Mouse (Mus musculus): ENCODE results near the gene Ctnnd2. TPM values are rescaled to one million over a fixed set of nuclear protein-coding genes. Genes with fewer than 3 reads are reported as not detected.

Ctnnd2 gene
- polyA plus RNA-seq, 1 experiment from 2014 or later, result 61.2 TPM

- no peaks in the 10 kb centered on the region for H3K4me1 ChIP-seq (ENCODE audit: control insufficient read depth, insufficient read depth, low read length)
- WGBS, result 83% methylated on average over 4 of the region's 4 CpGs
- H3K4me3 ChIP-seq (replicated peaks; ENCODE audit: low read depth, low read length), result no peak overlapping the region
- ATAC-seq (ENCODE audit: low FRiP score, low TSS enrichment) (no peak), DNase-seq (no peak)
- H3K36me3 ChIP-seq (ENCODE audit: control insufficient read depth, insufficient read depth, low read length), result no peaks in the 10 kb centered on the region
- H3K4me2 ChIP-seq (ENCODE audit: low read length), result no peak overlapping the region
- no peaks in the 10 kb centered on the region for H3K9me3 ChIP-seq (ENCODE audit: control insufficient read depth, low read length)
- no peaks in the 10 kb centered on the region for H3K27me3 ChIP-seq (ENCODE audit: control insufficient read depth, insufficient read depth, low read length)
- H3K27ac ChIP-seq (replicated peaks; ENCODE audit: low read depth, low read length), result no peak overlapping the region
- H3K9ac ChIP-seq (replicated peaks; ENCODE audit: low read length), result no peak overlapping the region
These were observed 104.3 kb downstream of the Ctnnd2 start for GRCm38 (mm10) chr15:30276691-30277090.

- H3K36me3 ChIP-seq (ENCODE audit: control insufficient read depth, insufficient read depth, low read length), result no peaks in the 10 kb centered on the region
- H3K27ac ChIP-seq (replicated peaks; ENCODE audit: low read depth, low read length), result no peak overlapping the region
- DNase-seq (no peak), ATAC-seq (ENCODE audit: low FRiP score, low TSS enrichment) (no peak)
- H3K27me3 ChIP-seq (ENCODE audit: control insufficient read depth, insufficient read depth, low read length), result no peaks in the 10 kb centered on the region
- no peak overlapping the region for H3K4me3 ChIP-seq (replicated peaks; ENCODE audit: low read depth, low read length)
- WGBS, result 59% methylated on average over 4 of the region's 4 CpGs
- H3K4me1 ChIP-seq (ENCODE audit: control insufficient read depth, insufficient read depth, low read length), result no peaks in the 10 kb centered on the region
- H3K4me2 ChIP-seq (ENCODE audit: low read length), result no peak overlapping the region
- H3K9me3 ChIP-seq (ENCODE audit: control insufficient read depth, low read length), result no peaks in the 10 kb centered on the region
- no peak overlapping the region for H3K9ac ChIP-seq (replicated peaks; ENCODE audit: low read length)
These were observed 106.2 kb downstream of the Ctnnd2 start for GRCm38 (mm10) chr15:30278610-30279009.

GRCm38 (mm10) chr15:30285572-30286244, 113.3 kb downstream of the Ctnnd2 start:
- ATAC-seq (ENCODE audit: low FRiP score, low TSS enrichment) (no peak), DNase-seq (no peak)
- H3K27ac ChIP-seq (replicated peaks; ENCODE audit: low read depth, low read length), result no peak overlapping the region

GRCm38 (mm10) chr15:30286245-30286642, 113.9 kb downstream of the Ctnnd2 start:
- H3K4me2 ChIP-seq (ENCODE audit: low read length), result no peak overlapping the region
- H3K9ac ChIP-seq (replicated peaks; ENCODE audit: low read length), result no peak overlapping the region
- H3K36me3 ChIP-seq (ENCODE audit: control insufficient read depth, insufficient read depth, low read length), result no peaks in the 10 kb centered on the region
- no peak for DNase-seq
- H3K4me3 ChIP-seq (replicated peaks; ENCODE audit: low read depth, low read length), result no peak overlapping the region
- no peak overlapping the region for H3K27ac ChIP-seq (replicated peaks; ENCODE audit: low read depth, low read length)
- ATAC-seq (ENCODE audit: low FRiP score, low TSS enrichment), result no peak
- H3K9me3 ChIP-seq (ENCODE audit: control insufficient read depth, low read length), result no peaks in the 10 kb centered on the region
- no peaks in the 10 kb centered on the region for H3K4me1 ChIP-seq (ENCODE audit: control insufficient read depth, insufficient read depth, low read length)
- WGBS, result 87% methylated on average over 7 of the region's 7 CpGs
- no peaks in the 10 kb centered on the region for H3K27me3 ChIP-seq (ENCODE audit: control insufficient read depth, insufficient read depth, low read length)

More at GRCm38 (mm10) chr15:30285572-30286244, 113.3 kb downstream of the Ctnnd2 start:
- Histone ChIP-seq H3K9me3 (ENCODE audit: control insufficient read depth, low read length) (no peaks in the 10 kb centered on the region), H3K4me2 (ENCODE audit: low read length) (no peak overlapping the region), H3K27me3 (ENCODE audit: control insufficient read depth, insufficient read depth, low read length) (no peaks in the 10 kb centered on the region), H3K36me3 (ENCODE audit: control insufficient read depth, insufficient read depth, low read length) (no peaks in the 10 kb centered on the region), H3K4me3 (replicated peaks; ENCODE audit: low read depth, low read length) (no peak overlapping the region), H3K4me1 (ENCODE audit: control insufficient read depth, insufficient read depth, low read length) (no peaks in the 10 kb centered on the region), H3K9ac (replicated peaks; ENCODE audit: low read length) (no peak overlapping the region)
- WGBS, result 88% methylated on average over 15 of the region's 15 CpGs

GRCm38 (mm10) chr15:30302824-30303223, 130.4 kb downstream of the Ctnnd2 start:
- Histone ChIP-seq H3K4me3 (replicated peaks; ENCODE audit: low read depth, low read length) (no peak overlapping the region), H3K27me3 (ENCODE audit: control insufficient read depth, insufficient read depth, low read length) (no peaks in the 10 kb centered on the region), H3K9ac (replicated peaks; ENCODE audit: low read length) (no peak overlapping the region), H3K36me3 (ENCODE audit: control insufficient read depth, insufficient read depth, low read length) (no peaks in the 10 kb centered on the region), H3K9me3 (ENCODE audit: control insufficient read depth, low read length) (no peaks in the 10 kb centered on the region), H3K4me2 (ENCODE audit: low read length) (no peak overlapping the region), H3K4me1 (ENCODE audit: control insufficient read depth, insufficient read depth, low read length) (no peaks in the 10 kb centered on the region), H3K27ac (replicated peaks; ENCODE audit: low read depth, low read length) (no peak overlapping the region)
- no peak for DNase-seq
- WGBS, result 77% methylated on average over 2 of the region's 2 CpGs
- no peak for ATAC-seq (ENCODE audit: low FRiP score, low TSS enrichment)

- Histone ChIP-seq H3K9ac (replicated peaks; ENCODE audit: low read length) (no peak overlapping the region), H3K4me3 (replicated peaks; ENCODE audit: low read depth, low read length) (no peak overlapping the region), H3K36me3 (ENCODE audit: control insufficient read depth, insufficient read depth, low read length) (no peaks in the 10 kb centered on the region), H3K9me3 (ENCODE audit: control insufficient read depth, low read length) (no peaks in the 10 kb centered on the region), H3K27me3 (ENCODE audit: control insufficient read depth, insufficient read depth, low read length) (no peaks in the 10 kb centered on the region), H3K27ac (replicated peaks; ENCODE audit: low read depth, low read length) (no peak overlapping the region), H3K4me2 (ENCODE audit: low read length) (no peak overlapping the region), H3K4me1 (ENCODE audit: control insufficient read depth, insufficient read depth, low read length) (no peaks in the 10 kb centered on the region)
- DNase-seq, result no peak
- ATAC-seq (ENCODE audit: low FRiP score, low TSS enrichment), result no peak
- 88% methylated on average over 7 of the region's 7 CpGs for WGBS
These were observed 134.0 kb downstream of the Ctnnd2 start for GRCm38 (mm10) chr15:30306437-30306836.

GRCm38 (mm10) chr15:30322543-30322942, 150.2 kb downstream of the Ctnnd2 start:
- DNase-seq (no peak), ATAC-seq (ENCODE audit: low FRiP score, low TSS enrichment) (no peak)
- Histone ChIP-seq H3K36me3 (ENCODE audit: control insufficient read depth, insufficient read depth, low read length) (no peaks in the 10 kb centered on the region), H3K4me3 (replicated peaks; ENCODE audit: low read depth, low read length) (no peak overlapping the region), H3K9ac (replicated peaks; ENCODE audit: low read length) (no peak overlapping the region), H3K9me3 (ENCODE audit: control insufficient read depth, low read length) (peaks cover 3% of the 10 kb centered on the region; the same call in 1 of the 2 replicates), H3K4me2 (ENCODE audit: low read length) (no peak overlapping the region), H3K27ac (replicated peaks; ENCODE audit: low read depth, low read length) (no peak overlapping the region), H3K27me3 (ENCODE audit: control insufficient read depth, insufficient read depth, low read length) (no peaks in the 10 kb centered on the region), H3K4me1 (ENCODE audit: control insufficient read depth, insufficient read depth, low read length) (no peaks in the 10 kb centered on the region)
- 95% methylated on average over 2 of the region's 2 CpGs for WGBS

GRCm38 (mm10) chr15:30333336-30334310, 161.2 kb downstream of the Ctnnd2 start:
- 82% methylated on average over 2 of the region's 2 CpGs for WGBS
- Histone ChIP-seq H3K4me2 (ENCODE audit: low read length) (no peak overlapping the region), H3K9ac (replicated peaks; ENCODE audit: low read length) (no peak overlapping the region), H3K27me3 (ENCODE audit: control insufficient read depth, insufficient read depth, low read length) (no peaks in the 10 kb centered on the region), H3K4me3 (replicated peaks; ENCODE audit: low read depth, low read length) (no peak overlapping the region), H3K4me1 (ENCODE audit: control insufficient read depth, insufficient read depth, low read length) (no peaks in the 10 kb centered on the region), H3K9me3 (ENCODE audit: control insufficient read depth, low read length) (no peaks in the 10 kb centered on the region), H3K27ac (replicated peaks; ENCODE audit: low read depth, low read length) (no peak overlapping the region), H3K36me3 (ENCODE audit: control insufficient read depth, insufficient read depth, low read length) (0 out of 2 replicates have a peak, but pooled peaks cover 4% of the 10 kb centered on the region)
- DNase-seq (no peak), ATAC-seq (ENCODE audit: low FRiP score, low TSS enrichment) (no peak)
